Mouse (Mus musculus): ENCODE results near the gene Gm20388. TPM values are rescaled to one million over a fixed set of nuclear protein-coding genes. Genes with fewer than 3 reads are reported as not detected.

Gene Gm20388
- polyA plus RNA-seq, 1 experiment from 2014 or later, result 7.4 TPM

DNA sequence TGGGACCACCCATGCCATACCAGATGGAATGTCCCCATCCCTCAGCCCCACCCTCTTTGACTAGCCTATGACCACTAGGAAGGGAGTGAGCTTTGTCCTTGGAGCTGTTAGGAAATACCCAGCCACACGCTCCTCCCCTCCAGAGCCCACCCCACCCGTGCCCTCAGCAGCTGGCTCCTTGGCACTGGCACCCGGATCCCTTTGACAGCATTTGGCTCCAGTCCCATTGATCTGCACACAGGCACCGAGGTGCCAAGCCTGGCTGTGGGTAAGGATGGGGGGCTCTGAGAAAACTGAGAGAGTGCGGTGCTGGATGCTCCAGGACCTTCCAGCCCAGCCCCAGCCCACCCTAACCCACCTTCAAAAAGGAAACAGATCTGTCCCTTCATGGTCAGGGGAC, 2840.7 kb downstream of the Gm20388 start:
- Histone ChIP-seq H3K27me3 (ENCODE audit: control insufficient read depth, insufficient read depth, low read length) (peaks cover 6% of the 10 kb centered on the region; the same call in 1 of the 2 replicates), H3K4me1 (ENCODE audit: control insufficient read depth, insufficient read depth, low read length) (no peaks in the 10 kb centered on the region), H3K36me3 (ENCODE audit: control insufficient read depth, insufficient read depth, low read length) (no peaks in the 10 kb centered on the region), H3K9ac (ENCODE audit: low read length) (no peak overlapping the region), H3K9me3 (replicated peaks; ENCODE audit: control insufficient read depth, low read length) (no peaks in the 10 kb centered on the region), H3K4me3 (replicated peaks; ENCODE audit: low read length) (no peak overlapping the region), H3K4me2 (ENCODE audit: low read depth, low read length) (no peak overlapping the region), H3K27ac (ENCODE audit: low read length) (no peak overlapping the region)
- no peak for ATAC-seq (ENCODE audit: insufficient read depth, low FRiP score)
- 67% methylated on average over 5 of the region's 5 CpGs for WGBS

DNA sequence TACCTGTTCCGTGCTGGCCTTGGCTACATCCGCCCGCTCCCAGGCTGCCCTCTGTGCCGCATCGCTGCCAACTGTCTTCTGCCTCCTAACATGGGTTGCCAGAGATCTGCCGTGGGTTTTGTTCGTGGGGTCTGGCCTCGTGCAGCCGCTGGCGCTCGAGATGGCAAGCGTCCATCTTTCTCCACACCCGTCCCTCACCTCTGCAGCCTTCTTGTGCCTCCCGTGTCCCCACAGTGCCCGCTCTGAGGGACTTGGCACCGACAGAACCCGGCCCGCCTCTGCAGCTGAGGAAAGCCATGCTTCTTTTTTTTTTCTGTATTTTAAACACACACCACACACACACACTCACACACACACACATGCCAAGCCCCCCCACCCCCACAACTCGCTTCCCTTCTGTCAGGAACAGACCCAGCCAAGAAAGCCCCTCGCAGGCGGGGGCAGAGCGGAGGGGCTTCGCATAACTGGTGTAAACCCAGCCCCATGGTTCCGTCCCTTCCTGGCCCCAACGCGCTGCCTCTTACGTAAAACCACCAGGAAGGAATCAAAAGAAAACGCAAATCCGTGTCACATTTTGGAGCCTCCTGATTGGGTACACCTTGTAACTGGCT, 2841.6 kb downstream of the Gm20388 start:
- 79% methylated on average over 29 of the region's 29 CpGs for WGBS

DNA sequence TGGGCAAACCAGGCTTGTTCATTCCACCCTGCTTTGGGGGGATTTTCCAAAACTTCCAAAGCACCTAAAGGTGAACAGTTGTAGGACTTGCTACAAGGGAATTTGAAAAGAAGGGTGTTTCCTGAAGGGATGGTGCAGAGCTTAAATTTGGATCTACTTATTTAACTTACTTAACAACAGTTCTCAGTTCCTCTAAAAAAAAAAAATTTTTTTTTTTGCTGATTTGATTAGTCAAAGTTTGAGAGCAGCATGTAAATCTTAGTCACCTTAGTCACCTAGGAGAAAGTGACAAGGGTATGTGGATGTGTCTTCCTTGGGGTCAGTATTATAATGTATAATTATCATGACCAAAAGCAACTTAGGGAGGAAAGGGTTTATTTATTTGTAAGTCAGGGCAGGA, 2848.0 kb downstream of the Gm20388 start:
- no peak overlapping the region for H3K27ac ChIP-seq (ENCODE audit: low read length)
- H3K4me1 ChIP-seq (ENCODE audit: control insufficient read depth, insufficient read depth, low read length), result no peaks in the 10 kb centered on the region
- no peak overlapping the region for H3K4me2 ChIP-seq (ENCODE audit: low read depth, low read length)
- H3K9ac ChIP-seq (ENCODE audit: low read length), result no peak overlapping the region
- H3K9me3 ChIP-seq (replicated peaks; ENCODE audit: control insufficient read depth, low read length), result no peaks in the 10 kb centered on the region
- no peaks in the 10 kb centered on the region for H3K36me3 ChIP-seq (ENCODE audit: control insufficient read depth, insufficient read depth, low read length)
- H3K4me3 ChIP-seq (replicated peaks; ENCODE audit: low read length), result no peak overlapping the region
- H3K27me3 ChIP-seq (ENCODE audit: control insufficient read depth, insufficient read depth, low read length), result no peaks in the 10 kb centered on the region
- no peak for ATAC-seq (ENCODE audit: insufficient read depth, low FRiP score)

More for the DNA sequence above, 2841.6 kb downstream of the Gm20388 start:
- Histone ChIP-seq H3K4me1 (ENCODE audit: control insufficient read depth, insufficient read depth, low read length) (no peaks in the 10 kb centered on the region), H3K4me3 (replicated peaks; ENCODE audit: low read length) (no peak overlapping the region), H3K27ac (ENCODE audit: low read length) (no peak overlapping the region), H3K9ac (ENCODE audit: low read length) (no peak overlapping the region), H3K9me3 (replicated peaks; ENCODE audit: control insufficient read depth, low read length) (no peaks in the 10 kb centered on the region), H3K4me2 (ENCODE audit: low read depth, low read length) (no peak overlapping the region), H3K27me3 (ENCODE audit: control insufficient read depth, insufficient read depth, low read length) (no peaks in the 10 kb centered on the region), H3K36me3 (ENCODE audit: control insufficient read depth, insufficient read depth, low read length) (no peaks in the 10 kb centered on the region)
- no peak for ATAC-seq (ENCODE audit: insufficient read depth, low FRiP score)

DNA sequence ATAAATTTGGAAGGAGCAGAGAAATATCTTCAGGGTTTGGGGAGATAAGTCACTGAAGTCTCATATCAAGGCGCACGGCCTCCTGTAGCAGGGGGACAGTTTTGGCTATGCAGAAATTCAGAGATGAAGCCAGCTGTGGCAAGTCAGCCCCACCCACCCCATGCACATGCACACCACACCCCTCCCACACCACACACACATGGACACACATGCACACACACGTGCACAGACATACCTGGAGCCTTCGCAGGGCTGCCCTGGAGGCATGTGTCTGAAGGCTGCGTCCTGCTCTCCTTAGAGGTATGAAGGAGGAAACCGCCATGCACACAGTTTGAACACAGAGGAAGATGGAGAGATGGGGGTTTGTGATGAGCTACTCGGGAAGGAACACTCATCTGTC, 2849.5 kb downstream of the Gm20388 start:
- 76% methylated on average over 7 of the region's 7 CpGs for WGBS
- no peak overlapping the region for H3K9ac ChIP-seq (ENCODE audit: low read length)
- no peaks in the 10 kb centered on the region for H3K4me1 ChIP-seq (ENCODE audit: control insufficient read depth, insufficient read depth, low read length)
- H3K27me3 ChIP-seq (ENCODE audit: control insufficient read depth, insufficient read depth, low read length), result no peaks in the 10 kb centered on the region
- H3K4me3 ChIP-seq (replicated peaks; ENCODE audit: low read length), result no peak overlapping the region
- no peak overlapping the region for H3K27ac ChIP-seq (ENCODE audit: low read length)
- no peaks in the 10 kb centered on the region for H3K36me3 ChIP-seq (ENCODE audit: control insufficient read depth, insufficient read depth, low read length)
- no peak for ATAC-seq (ENCODE audit: insufficient read depth, low FRiP score)
- no peaks in the 10 kb centered on the region for H3K9me3 ChIP-seq (replicated peaks; ENCODE audit: control insufficient read depth, low read length)
- no peak overlapping the region for H3K4me2 ChIP-seq (ENCODE audit: low read depth, low read length)

DNA sequence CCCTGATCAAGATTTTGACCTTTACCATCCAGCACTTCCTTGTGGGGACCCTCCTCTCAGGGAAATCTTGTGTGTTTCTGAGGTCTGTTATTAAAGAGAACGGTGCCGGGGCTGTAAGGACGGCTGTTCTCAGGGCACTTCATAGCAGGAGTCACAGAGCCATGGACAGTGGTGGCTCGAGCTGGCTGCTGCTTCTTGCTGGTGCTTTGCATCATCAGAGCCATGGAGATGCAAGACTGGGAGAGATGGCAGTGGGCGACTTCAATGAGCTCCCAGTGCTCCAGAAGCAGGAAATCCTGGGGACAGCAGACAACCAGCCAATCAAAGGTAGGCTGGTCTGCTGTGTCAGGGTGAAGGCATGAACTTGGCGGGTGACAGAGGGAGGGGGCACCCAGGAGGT, 2850.5 kb downstream of the Gm20388 start:
- no peaks in the 10 kb centered on the region for H3K36me3 ChIP-seq (ENCODE audit: control insufficient read depth, insufficient read depth, low read length)
- no peak overlapping the region for H3K4me3 ChIP-seq (replicated peaks; ENCODE audit: low read length)
- no peak for ATAC-seq (ENCODE audit: insufficient read depth, low FRiP score)
- no peaks in the 10 kb centered on the region for H3K4me1 ChIP-seq (ENCODE audit: control insufficient read depth, insufficient read depth, low read length)
- H3K9me3 ChIP-seq (replicated peaks; ENCODE audit: control insufficient read depth, low read length), result no peaks in the 10 kb centered on the region
- H3K4me2 ChIP-seq (ENCODE audit: low read depth, low read length), result no peak overlapping the region
- H3K27me3 ChIP-seq (ENCODE audit: control insufficient read depth, insufficient read depth, low read length), result no peaks in the 10 kb centered on the region
- WGBS, result 66% methylated on average over 6 of the region's 6 CpGs
- H3K27ac ChIP-seq (ENCODE audit: low read length), result no peak overlapping the region
- H3K9ac ChIP-seq (ENCODE audit: low read length), result no peak overlapping the region

DNA sequence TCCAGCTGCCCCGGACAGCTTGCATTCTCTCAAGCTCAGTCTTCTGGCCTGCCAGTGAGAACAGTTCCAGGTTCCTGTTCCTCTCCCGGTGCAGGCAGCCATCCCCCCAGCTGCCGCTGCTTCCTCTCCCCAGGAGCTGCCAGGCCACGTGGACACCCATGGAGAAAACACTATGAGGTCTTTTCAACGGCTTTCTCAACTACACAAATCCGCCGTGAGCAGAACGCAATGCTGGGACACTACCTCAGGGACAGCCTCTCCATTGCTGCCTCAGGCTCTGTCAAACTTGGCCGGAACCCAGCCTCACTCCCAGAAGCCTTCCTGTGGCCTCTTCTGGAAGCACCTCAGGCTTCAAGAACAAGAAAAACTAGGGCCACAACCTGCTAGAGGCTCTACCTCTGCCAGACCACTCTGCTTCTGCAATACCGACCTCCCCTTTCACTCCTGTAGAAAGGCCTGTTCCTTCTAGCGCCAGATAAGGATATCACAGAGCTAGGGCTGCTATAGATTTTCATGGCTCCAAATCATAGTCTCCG, 2852.2 kb downstream of the Gm20388 start:
- Histone ChIP-seq H3K27ac (ENCODE audit: low read length) (peak overlapping the region; percentile 76), H3K4me3 (replicated peaks; ENCODE audit: low read length) (no peak overlapping the region), H3K4me2 (ENCODE audit: low read depth, low read length) (no peak overlapping the region), H3K27me3 (ENCODE audit: control insufficient read depth, insufficient read depth, low read length) (no peaks in the 10 kb centered on the region), H3K36me3 (ENCODE audit: control insufficient read depth, insufficient read depth, low read length) (no peaks in the 10 kb centered on the region), H3K9me3 (replicated peaks; ENCODE audit: control insufficient read depth, low read length) (no peaks in the 10 kb centered on the region), H3K4me1 (ENCODE audit: control insufficient read depth, insufficient read depth, low read length) (no peaks in the 10 kb centered on the region), H3K9ac (ENCODE audit: low read length) (peak overlapping the region; percentile 23; the same call in 1 of the 2 replicates)
- ATAC-seq (ENCODE audit: insufficient read depth, low FRiP score), result no peak
- WGBS, result 56% methylated on average over 12 of the region's 12 CpGs

DNA sequence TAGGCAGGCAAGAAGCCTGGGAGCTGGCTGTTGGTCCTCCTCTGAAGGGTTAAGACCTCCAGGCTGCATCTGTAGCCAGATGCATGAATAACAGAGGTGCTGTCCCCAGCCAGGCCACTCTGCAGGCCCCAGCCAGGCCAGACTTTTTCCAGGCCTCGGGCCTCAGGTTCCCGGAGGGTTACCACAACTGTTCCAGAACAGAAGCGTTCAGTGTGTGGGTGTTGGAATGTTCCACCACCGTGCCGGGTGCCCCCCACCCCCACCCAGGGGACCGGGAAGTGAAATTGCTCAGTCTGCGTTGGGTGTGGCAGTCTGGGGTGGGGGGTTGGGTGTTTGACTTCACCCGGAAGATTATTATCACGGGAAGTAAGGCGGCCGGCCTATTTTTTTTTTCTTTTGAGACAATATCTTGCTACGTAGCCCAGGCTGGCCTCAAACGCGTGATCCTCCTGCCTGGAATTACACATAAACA, 2852.7 kb downstream of the Gm20388 start:
- Histone ChIP-seq H3K36me3 (ENCODE audit: control insufficient read depth, insufficient read depth, low read length) (no peaks in the 10 kb centered on the region), H3K4me3 (replicated peaks; ENCODE audit: low read length) (no peak overlapping the region), H3K4me2 (ENCODE audit: low read depth, low read length) (no peak overlapping the region), H3K4me1 (ENCODE audit: control insufficient read depth, insufficient read depth, low read length) (no peaks in the 10 kb centered on the region), H3K9ac (ENCODE audit: low read length) (peak overlapping the region; percentile 23; the same call in 1 of the 2 replicates), H3K27ac (ENCODE audit: low read length) (peak overlapping the region; percentile 76), H3K27me3 (ENCODE audit: control insufficient read depth, insufficient read depth, low read length) (no peaks in the 10 kb centered on the region), H3K9me3 (replicated peaks; ENCODE audit: control insufficient read depth, low read length) (no peaks in the 10 kb centered on the region)
- no peak for ATAC-seq (ENCODE audit: insufficient read depth, low FRiP score)
- WGBS, result 66% methylated on average over 14 of the region's 14 CpGs

DNA sequence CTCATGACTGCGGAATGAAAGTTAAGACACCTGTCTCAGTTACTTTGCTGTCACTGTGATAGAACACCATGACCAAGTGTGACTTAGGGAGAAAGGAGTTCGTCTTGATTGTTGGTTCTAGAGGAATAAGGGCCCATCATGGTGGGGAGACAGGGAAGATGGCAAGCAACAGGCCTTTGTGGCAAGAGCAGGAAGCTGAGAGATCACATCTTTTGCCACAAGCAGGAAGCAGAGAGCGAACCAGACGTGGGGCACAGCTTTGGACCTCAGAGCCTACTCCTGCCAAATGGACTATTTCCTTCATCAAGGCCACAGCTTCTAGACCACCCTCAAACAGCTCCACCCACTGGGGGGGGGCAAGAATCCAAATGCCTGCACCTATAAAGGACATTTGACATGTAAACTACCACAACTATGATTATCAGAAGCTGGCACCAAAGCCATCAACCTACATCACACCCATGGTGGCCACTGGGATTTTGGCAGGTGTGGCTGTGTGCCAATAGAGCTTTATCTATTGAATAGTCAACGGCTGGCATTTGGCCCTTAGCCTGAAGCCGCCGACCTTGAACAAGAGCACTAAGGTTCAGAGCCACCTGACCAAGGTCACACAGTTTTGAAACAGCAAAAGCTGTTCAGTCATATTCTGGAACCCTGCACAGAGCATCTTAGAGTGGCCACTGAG, 2854.3 kb downstream of the Gm20388 start:
- no peak overlapping the region for H3K4me2 ChIP-seq (ENCODE audit: low read depth, low read length)
- H3K27ac ChIP-seq (ENCODE audit: low read length), result no peak overlapping the region
- H3K9ac ChIP-seq (ENCODE audit: low read length), result no peak overlapping the region
- H3K9me3 ChIP-seq (replicated peaks; ENCODE audit: control insufficient read depth, low read length), result no peaks in the 10 kb centered on the region
- H3K36me3 ChIP-seq (ENCODE audit: control insufficient read depth, insufficient read depth, low read length), result no peaks in the 10 kb centered on the region
- H3K4me3 ChIP-seq (replicated peaks; ENCODE audit: low read length), result no peak overlapping the region
- ATAC-seq (ENCODE audit: insufficient read depth, low FRiP score), result no peak
- no peaks in the 10 kb centered on the region for H3K4me1 ChIP-seq (ENCODE audit: control insufficient read depth, insufficient read depth, low read length)
- WGBS, result 84% methylated on average over 7 of the region's 7 CpGs
- no peaks in the 10 kb centered on the region for H3K27me3 ChIP-seq (ENCODE audit: control insufficient read depth, insufficient read depth, low read length)

DNA sequence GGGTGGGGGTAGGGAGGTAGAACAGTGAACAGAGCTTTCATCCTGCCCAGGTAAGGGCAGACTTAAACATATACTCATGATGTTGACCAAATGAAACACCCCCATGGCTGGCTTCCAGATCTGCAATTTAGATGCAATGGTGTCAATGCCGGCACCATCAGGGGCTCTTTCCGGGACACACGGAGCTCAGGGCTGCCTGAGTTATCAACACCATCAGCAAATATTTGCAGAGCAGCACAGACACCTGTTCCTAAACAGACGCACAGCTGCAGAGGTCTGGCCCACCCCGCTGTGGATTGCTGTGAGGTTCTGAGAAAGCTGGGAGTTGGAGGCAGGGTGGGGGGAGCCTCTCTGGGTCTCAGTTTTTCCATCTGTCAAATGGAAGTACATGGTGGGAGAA, 2855.5 kb downstream of the Gm20388 start:
- Histone ChIP-seq H3K9me3 (replicated peaks; ENCODE audit: control insufficient read depth, low read length) (no peaks in the 10 kb centered on the region), H3K27me3 (ENCODE audit: control insufficient read depth, insufficient read depth, low read length) (no peaks in the 10 kb centered on the region), H3K9ac (ENCODE audit: low read length) (no peak overlapping the region), H3K4me1 (ENCODE audit: control insufficient read depth, insufficient read depth, low read length) (no peaks in the 10 kb centered on the region), H3K27ac (ENCODE audit: low read length) (no peak overlapping the region), H3K36me3 (ENCODE audit: control insufficient read depth, insufficient read depth, low read length) (no peaks in the 10 kb centered on the region), H3K4me3 (replicated peaks; ENCODE audit: low read length) (no peak overlapping the region), H3K4me2 (ENCODE audit: low read depth, low read length) (no peak overlapping the region)
- ATAC-seq (ENCODE audit: insufficient read depth, low FRiP score), result peak; percentile 32; the same call in 1 of the 2 replicates
- WGBS, result 34% methylated on average over 5 of the region's 5 CpGs
